Mouse (Mus musculus): ENCODE measurements around the gene Sohlh2. TPM values are rescaled to one million over a fixed set of nuclear protein-coding genes. Genes with fewer than 3 reads are reported as not detected.

The Sohlh2 gene
- not detected in 2 replicates for total RNA-seq (2014; rRNA removed)
- not detected in 2 replicates for polyA plus RNA-seq (2015; fragmentation: Nextera tagmentation; extraction: Ambion mirVana)

DNA sequence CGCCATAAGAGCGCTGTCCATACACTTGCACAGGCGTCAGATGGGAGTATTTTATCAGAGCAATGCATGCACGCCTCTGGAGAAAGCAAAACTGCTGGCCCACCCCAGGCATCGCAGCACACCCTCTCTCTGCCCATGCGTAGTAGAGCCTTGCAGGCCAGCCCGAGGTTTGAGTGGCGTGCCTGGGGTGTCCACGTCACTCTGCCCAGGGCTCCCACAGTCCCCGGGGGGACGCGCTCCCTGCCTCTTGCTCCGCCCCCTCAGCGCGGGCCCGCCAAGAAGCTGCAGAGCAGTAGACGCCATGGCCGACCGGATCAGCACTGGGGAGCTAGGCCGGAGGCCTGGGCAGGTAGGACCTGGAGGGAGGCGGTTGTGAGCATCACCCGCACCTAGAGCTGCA is at the start of gene Sohlh2:
Sohlh2 (plus strand) TSS at position 263 of the 400 bp plus-strand sequence.
- Histone ChIP-seq H3K27me3 (ENCODE audit: insufficient read depth, low read length) (no peaks in the 10 kb centered on the region), H3K4me2 (ENCODE audit: low read depth, low read length, poor library complexity, severe bottlenecking) (no peak within 1 kb of the TSS), H3K9me3 (ENCODE audit: low read length) (no peaks in the 10 kb centered on the region), H3K9ac (replicated peaks; ENCODE audit: low read length, poor library complexity, severe bottlenecking) (no peak within 1 kb of the TSS), H3K4me3 (ENCODE audit: low read depth, low read length) (no peak within 1 kb of the TSS), H3K27ac (ENCODE audit: low read depth, low read length) (no peak within 1 kb of the TSS), H3K36me3 (ENCODE audit: insufficient read depth, low read length) (no peaks in the 10 kb centered on the region), H3K4me1 (ENCODE audit: insufficient read depth, low read length) (no peaks in the 10 kb centered on the region)
- TF ChIP-seq CTCF (IDR thresholded peaks at IDR 0.05), result no peak
- 94% methylated on average over 22 of the region's 22 CpGs for WGBS
- ATAC-seq (ENCODE audit: low FRiP score) (no peak), DNase-seq (ENCODE audit: low spot score) (no peak)

DNA sequence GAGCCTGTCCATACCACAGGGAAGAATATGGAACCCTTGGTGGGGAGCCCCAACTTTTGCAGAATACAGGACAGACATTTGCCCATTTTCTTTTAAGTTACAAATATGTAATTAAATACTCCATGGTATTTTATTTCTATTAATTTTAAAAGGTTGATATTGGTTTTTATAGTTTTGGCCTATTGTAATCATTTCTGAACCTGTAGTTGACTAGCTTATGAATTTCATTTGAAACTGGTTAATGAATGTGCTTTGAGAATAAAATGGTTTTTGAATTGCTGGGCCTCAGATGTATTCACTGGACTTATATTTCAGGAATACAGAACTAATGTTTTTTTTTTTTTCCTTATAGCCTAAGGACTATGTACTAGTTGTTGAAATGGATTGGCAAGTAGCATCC is 44.8 kb upstream of the Sohlh2 start, which contains the start of gene Ccdc169:
Ccdc169 (plus strand) TSS at position 301 of the 400 bp plus-strand sequence.
- Histone ChIP-seq H3K9me3 (ENCODE audit: low read length) (no peaks in the 10 kb centered on the region), H3K4me3 (ENCODE audit: low read depth, low read length) (no peak within 1 kb of the TSS), H3K4me2 (ENCODE audit: low read depth, low read length, poor library complexity, severe bottlenecking) (no peak within 1 kb of the TSS), H3K27ac (ENCODE audit: low read depth, low read length) (no peak within 1 kb of the TSS), H3K9ac (replicated peaks; ENCODE audit: low read length, poor library complexity, severe bottlenecking) (no peak within 1 kb of the TSS), H3K4me1 (ENCODE audit: insufficient read depth, low read length) (no peaks in the 10 kb centered on the region), H3K36me3 (ENCODE audit: insufficient read depth, low read length) (peaks cover 23% of the 10 kb centered on the region), H3K27me3 (ENCODE audit: insufficient read depth, low read length) (no peaks in the 10 kb centered on the region)
- no peak for TF ChIP-seq CTCF (IDR thresholded peaks at IDR 0.05)
- ATAC-seq (ENCODE audit: low FRiP score), result no peak
- no peak for DNase-seq (ENCODE audit: low spot score)

DNA sequence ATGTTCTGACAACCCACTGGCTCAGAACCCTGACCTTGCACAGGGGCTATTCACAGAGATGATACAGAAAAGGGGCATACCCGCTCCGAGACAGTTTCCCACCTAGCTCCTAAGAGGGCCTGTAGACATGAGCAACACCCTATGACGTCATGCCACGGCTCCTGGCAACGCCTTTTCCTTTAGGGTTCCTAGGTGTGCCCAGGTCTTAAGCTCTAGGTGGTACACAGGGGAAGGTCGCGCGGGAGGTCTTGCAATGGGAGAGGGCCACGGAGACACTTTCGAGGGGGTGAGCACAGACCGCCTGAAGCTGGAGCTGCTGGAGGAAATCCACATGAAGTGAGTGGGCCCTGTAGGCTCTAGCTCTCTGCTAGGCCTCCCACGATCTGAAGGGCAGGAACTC is 42.0 kb upstream of the Sohlh2 start:
- ATAC-seq (ENCODE audit: low FRiP score) (no peak), DNase-seq (ENCODE audit: low spot score) (no peak)
- Histone ChIP-seq H3K27ac (ENCODE audit: low read depth, low read length) (no peak overlapping the region), H3K36me3 (ENCODE audit: insufficient read depth, low read length) (peaks cover 14% of the 10 kb centered on the region), H3K4me3 (ENCODE audit: low read depth, low read length) (no peak overlapping the region), H3K27me3 (ENCODE audit: insufficient read depth, low read length) (no peaks in the 10 kb centered on the region), H3K4me1 (ENCODE audit: insufficient read depth, low read length) (no peaks in the 10 kb centered on the region), H3K9me3 (ENCODE audit: low read length) (no peaks in the 10 kb centered on the region), H3K4me2 (ENCODE audit: low read depth, low read length, poor library complexity, severe bottlenecking) (no peak overlapping the region), H3K9ac (replicated peaks; ENCODE audit: low read length, poor library complexity, severe bottlenecking) (no peak overlapping the region)
- WGBS, result 92% methylated on average over 12 of the region's 12 CpGs
- no peak for TF ChIP-seq CTCF (IDR thresholded peaks at IDR 0.05)

DNA sequence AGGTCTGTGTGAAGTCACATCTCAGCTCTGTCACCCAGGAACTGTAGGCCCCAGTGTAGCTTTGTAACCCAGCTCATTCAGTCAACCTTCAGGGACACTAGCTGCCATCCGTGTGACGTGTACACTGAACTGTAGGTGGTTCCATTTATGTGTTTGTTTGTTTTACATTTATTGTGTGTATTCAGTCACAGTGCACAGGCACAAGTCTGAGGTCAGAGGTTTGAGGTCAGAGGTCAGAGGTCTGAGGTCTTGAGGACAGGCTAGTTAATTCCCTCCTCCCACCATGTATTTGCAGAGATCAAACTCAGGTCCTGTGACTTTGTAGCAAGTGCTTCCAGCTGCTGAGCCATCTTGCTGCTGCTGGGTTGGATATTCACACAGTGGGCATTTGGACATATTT is 40.4 kb upstream of the Sohlh2 start:
- no peaks in the 10 kb centered on the region for H3K27me3 ChIP-seq (ENCODE audit: insufficient read depth, low read length)
- no peak overlapping the region for H3K4me3 ChIP-seq (ENCODE audit: low read depth, low read length)
- no peak overlapping the region for H3K27ac ChIP-seq (ENCODE audit: low read depth, low read length)
- H3K9me3 ChIP-seq (ENCODE audit: low read length), result no peaks in the 10 kb centered on the region
- 80% methylated on average over 2 of the region's 2 CpGs for WGBS
- no peak for TF ChIP-seq CTCF (IDR thresholded peaks at IDR 0.05)
- H3K4me1 ChIP-seq (ENCODE audit: insufficient read depth, low read length), result no peaks in the 10 kb centered on the region
- no peak overlapping the region for H3K9ac ChIP-seq (replicated peaks; ENCODE audit: low read length, poor library complexity, severe bottlenecking)
- peaks cover 3% of the 10 kb centered on the region for H3K36me3 ChIP-seq (ENCODE audit: insufficient read depth, low read length)
- no peak overlapping the region for H3K4me2 ChIP-seq (ENCODE audit: low read depth, low read length, poor library complexity, severe bottlenecking)
- DNase-seq (ENCODE audit: low spot score), result no peak
- no peak for ATAC-seq (ENCODE audit: low FRiP score)

DNA sequence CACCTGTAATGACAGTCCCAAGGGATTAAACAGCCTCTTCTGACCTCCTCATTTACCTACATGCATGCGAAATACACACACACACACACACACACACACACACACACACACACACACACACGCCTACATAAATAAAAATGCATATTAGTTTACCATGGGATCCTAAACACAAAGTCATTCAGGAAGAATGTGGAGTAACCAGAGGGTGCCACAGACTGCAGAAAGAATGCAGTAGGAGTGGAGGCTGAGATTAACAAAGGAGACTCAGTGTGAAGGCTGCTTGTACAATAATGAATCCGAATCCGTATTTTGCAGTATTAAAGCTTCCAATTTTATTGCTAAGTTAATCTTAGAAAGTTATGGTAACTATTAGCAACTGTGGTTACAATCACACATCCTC is 36.9 kb upstream of the Sohlh2 start:
- TF ChIP-seq CTCF (IDR thresholded peaks at IDR 0.05), result no peak
- Histone ChIP-seq H3K9me3 (ENCODE audit: low read length) (no peaks in the 10 kb centered on the region), H3K27me3 (ENCODE audit: insufficient read depth, low read length) (no peaks in the 10 kb centered on the region), H3K27ac (ENCODE audit: low read depth, low read length) (no peak overlapping the region), H3K4me1 (ENCODE audit: insufficient read depth, low read length) (no peaks in the 10 kb centered on the region), H3K9ac (replicated peaks; ENCODE audit: low read length, poor library complexity, severe bottlenecking) (no peak overlapping the region), H3K4me2 (ENCODE audit: low read depth, low read length, poor library complexity, severe bottlenecking) (no peak overlapping the region), H3K36me3 (ENCODE audit: insufficient read depth, low read length) (no peaks in the 10 kb centered on the region), H3K4me3 (ENCODE audit: low read depth, low read length) (no peak overlapping the region)
- no peak for DNase-seq (ENCODE audit: low spot score)
- no peak for ATAC-seq (ENCODE audit: low FRiP score)
- WGBS, result 76% methylated on average over 4 of the region's 4 CpGs

DNA sequence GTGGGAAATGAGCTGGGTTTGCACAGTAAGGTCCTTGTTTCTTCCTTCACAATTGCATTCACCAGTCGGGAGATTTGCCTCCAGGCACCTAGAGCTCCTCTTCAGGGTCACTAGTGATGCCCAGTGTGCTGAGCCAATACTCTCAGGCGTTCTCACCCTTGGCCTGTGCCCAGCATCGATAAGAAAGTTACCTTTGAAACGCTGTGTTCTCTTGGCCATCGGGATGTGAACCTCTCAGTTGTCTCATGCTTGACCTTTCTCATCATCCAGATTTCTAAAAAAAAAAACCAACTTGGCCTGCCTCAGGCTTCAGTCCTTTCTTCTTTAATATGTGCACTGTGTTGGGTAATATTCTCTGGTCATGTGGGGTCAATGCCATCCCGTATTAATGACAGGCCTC is 35.4 kb upstream of the Sohlh2 start:
- no peak for TF ChIP-seq CTCF (IDR thresholded peaks at IDR 0.05)
- Histone ChIP-seq H3K27ac (ENCODE audit: low read depth, low read length) (no peak overlapping the region), H3K4me1 (ENCODE audit: insufficient read depth, low read length) (no peaks in the 10 kb centered on the region), H3K4me3 (ENCODE audit: low read depth, low read length) (no peak overlapping the region), H3K27me3 (ENCODE audit: insufficient read depth, low read length) (no peaks in the 10 kb centered on the region), H3K36me3 (ENCODE audit: insufficient read depth, low read length) (no peaks in the 10 kb centered on the region), H3K9me3 (ENCODE audit: low read length) (no peaks in the 10 kb centered on the region), H3K4me2 (ENCODE audit: low read depth, low read length, poor library complexity, severe bottlenecking) (no peak overlapping the region), H3K9ac (replicated peaks; ENCODE audit: low read length, poor library complexity, severe bottlenecking) (no peak overlapping the region)
- WGBS, result 78% methylated on average over 6 of the region's 6 CpGs
- DNase-seq (ENCODE audit: low spot score) (no peak), ATAC-seq (ENCODE audit: low FRiP score) (no peak)
